Mouse (Mus musculus) erythroblast, embryonic 14.5 days (primary cell): Measurements from ENCODE around the gene Sphk2. TPM values are rescaled to one million over a fixed set of nuclear protein-coding genes. Genes with fewer than 3 reads are reported as not detected.
A peak's percentile ranks its signal among the peaks of the same experiment; 100 is the strongest.

Experiments
- H3K27me3 ChIP-seq: 2 replicates; pipeline ENCODE4 v1.6.1; 2012; ENCODE audit warnings: inconsistent platforms; ENCODE audit not compliant: control insufficient read depth
- H3K36me3 ChIP-seq: 2 replicates; pipeline ENCODE4 v1.6.1; 2012; ENCODE audit warnings: mild to moderate bottlenecking, inconsistent platforms; ENCODE audit not compliant: control insufficient read depth
- H3K4me1 ChIP-seq: 2 replicates; pipeline ENCODE4 v1.6.1; 2012; ENCODE audit warnings: inconsistent platforms; ENCODE audit not compliant: control insufficient read depth
- H3K4me3 ChIP-seq: replicated peaks from 2 replicates; pipeline ENCODE3; 2012; ENCODE audit warnings: moderate library complexity, mild to moderate bottlenecking, inconsistent platforms
- H3K9me3 ChIP-seq: 2 replicates; pipeline ENCODE4 v1.6.1; 2012; ENCODE audit warnings: low read length, inconsistent platforms, mixed read lengths; ENCODE audit not compliant: control insufficient read depth
- GATA1 ChIP-seq: IDR thresholded peaks from 2 replicates; pipeline ENCODE4 v1.6.1; 2012; ENCODE audit warnings: low read length, inconsistent platforms, mixed read lengths
- TAL1 ChIP-seq: IDR thresholded peaks from 3 replicates; pipeline ENCODE4 v1.6.1; 2012; ENCODE audit warnings: low read length, inconsistent platforms, mixed read lengths
- polyA plus RNA-seq: library from polyadenylated mRNA; stranded (reverse); fragments of >175 nt; gene quantifications from 2 replicates; pipeline ENCODE4 v1.2.3, GENCODE M21; 2012

Gene Sphk2
- polyA plus RNA-seq, 1 experiment = 5.7 TPM

DNA sequence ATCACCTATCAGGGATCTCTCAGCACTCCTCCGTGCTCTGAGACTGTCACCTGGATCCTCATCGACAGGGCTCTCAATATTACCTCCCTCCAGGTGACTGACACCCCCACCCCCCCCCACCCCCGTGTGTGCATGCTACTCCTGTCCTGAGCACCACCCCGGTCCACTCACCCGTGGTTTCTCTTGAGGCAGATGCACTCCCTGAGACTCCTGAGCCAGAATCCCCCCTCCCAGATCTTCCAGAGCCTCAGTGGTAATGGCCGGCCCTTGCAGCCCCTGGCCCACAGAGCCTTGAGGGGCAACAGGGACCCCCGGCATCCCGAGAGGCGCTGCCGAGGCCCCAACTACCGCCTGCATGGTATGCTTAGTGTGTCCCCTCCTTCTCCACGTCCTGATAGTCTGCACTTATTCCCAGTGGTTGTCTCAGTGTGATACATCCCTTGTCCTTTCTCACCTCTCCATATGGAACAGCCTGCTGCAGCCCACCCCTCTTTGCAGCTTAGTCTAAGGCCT is 14.2 kb downstream of the Sphk2 start:
- Histone ChIP-seq H3K9me3 (peaks cover 2% of the 10 kb centered on the region; the same call in 1 of the 2 replicates), H3K4me3 (peak overlapping the region; percentile 67), H3K36me3 (no peaks in the 10 kb centered on the region), H3K27me3 (peaks cover 48% of the 10 kb centered on the region), H3K4me1 (peaks cover 51% of the 10 kb centered on the region)
- TF ChIP-seq GATA1 = no peak
- TF ChIP-seq TAL1 = no peak

DNA sequence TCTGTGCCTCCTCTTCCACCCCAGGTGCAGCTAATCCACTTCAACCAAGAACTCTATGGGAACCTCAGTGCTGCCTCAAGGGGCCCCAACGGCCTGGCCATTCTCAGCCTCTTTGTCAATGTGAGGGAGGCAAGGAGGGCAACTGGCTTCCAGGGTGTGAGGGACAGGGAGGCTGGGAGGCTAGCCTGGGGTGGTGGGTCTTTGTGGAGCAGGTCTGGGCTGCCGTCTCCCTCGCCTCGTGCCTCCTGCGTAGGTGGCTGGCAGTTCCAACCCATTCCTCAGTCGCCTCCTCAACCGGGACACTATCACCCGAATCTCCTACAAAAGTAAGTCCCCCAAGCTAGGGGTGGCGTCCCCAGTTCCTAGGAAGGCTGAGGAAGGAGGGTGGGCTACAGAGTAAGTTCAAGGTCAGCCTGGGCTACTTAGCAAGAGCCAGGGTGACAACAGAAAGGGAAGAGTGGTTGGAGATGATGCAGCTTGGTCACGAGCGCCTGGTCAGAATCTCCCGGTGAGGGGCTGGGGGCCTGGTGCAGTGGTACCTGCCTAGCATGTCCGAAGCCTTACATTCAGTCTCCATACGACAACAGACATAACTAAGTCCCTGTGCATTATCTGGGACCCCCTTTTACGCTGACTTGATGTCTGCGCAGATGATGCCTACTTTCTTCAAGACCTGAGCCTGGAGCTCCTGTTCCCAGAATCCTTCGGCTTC is 14.8 kb downstream of the Sphk2 start:
- TF ChIP-seq GATA1 (no peak), TAL1 (no peak)
- no peaks in the 10 kb centered on the region for H3K36me3 ChIP-seq
- H3K4me1 ChIP-seq = peaks cover 45% of the 10 kb centered on the region
- H3K9me3 ChIP-seq = peaks cover 2% of the 10 kb centered on the region; the same call in 1 of the 2 replicates
- no peak overlapping the region for H3K4me3 ChIP-seq
- peaks cover 54% of the 10 kb centered on the region for H3K27me3 ChIP-seq

DNA sequence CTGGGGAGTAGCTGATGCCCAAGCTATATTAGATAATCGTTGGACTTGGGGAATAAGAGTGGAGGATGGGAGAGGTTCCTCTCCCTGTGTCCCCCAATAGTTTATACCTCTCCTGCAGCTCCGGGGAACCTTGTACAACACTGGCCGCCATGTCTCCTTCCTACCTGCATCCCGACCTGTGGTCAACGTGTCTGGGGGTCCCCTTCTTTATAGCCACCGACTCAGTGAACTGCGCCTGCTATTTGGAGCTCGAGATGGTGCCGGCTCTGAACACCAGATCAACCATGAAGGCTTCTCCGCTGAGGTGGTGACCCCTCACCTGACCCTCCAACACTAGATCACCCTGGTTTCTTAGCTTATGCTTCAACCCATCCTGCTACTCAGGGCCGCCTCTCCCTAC is 15.5 kb downstream of the Sphk2 start:
- Histone ChIP-seq H3K36me3 (no peaks in the 10 kb centered on the region), H3K4me1 (peaks cover 38% of the 10 kb centered on the region), H3K4me3 (no peak overlapping the region), H3K27me3 (peaks cover 57% of the 10 kb centered on the region), H3K9me3 (peaks cover 2% of the 10 kb centered on the region; the same call in 1 of the 2 replicates)
- no peak for TF ChIP-seq TAL1
- TF ChIP-seq GATA1 = no peak

DNA sequence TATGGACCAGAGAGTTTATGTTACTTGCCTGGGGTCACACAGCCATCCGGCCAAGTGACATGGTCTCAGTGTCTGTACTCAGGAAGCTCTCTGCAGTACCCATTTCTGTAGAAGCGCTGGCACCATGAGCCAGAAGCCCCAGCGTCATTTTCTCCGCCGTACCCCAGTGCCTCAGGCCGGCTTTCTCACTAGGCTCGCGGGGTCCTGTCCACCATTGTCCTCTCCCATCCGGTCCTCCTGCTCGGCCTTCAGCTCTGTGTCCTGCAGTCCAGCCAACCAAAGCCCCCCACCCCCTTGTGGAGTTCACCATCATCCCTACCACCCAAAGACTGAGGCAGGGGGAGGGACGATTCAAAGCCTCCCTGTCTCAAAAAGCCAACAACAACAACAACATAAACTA is 16.2 kb downstream of the Sphk2 start:
- H3K4me3 ChIP-seq = no peak overlapping the region
- H3K36me3 ChIP-seq = no peaks in the 10 kb centered on the region
- peaks cover 57% of the 10 kb centered on the region for H3K27me3 ChIP-seq
- H3K4me1 ChIP-seq = peaks cover 31% of the 10 kb centered on the region
- TF ChIP-seq GATA1 = no peak
- peaks cover 2% of the 10 kb centered on the region; the same call in 1 of the 2 replicates for H3K9me3 ChIP-seq

DNA sequence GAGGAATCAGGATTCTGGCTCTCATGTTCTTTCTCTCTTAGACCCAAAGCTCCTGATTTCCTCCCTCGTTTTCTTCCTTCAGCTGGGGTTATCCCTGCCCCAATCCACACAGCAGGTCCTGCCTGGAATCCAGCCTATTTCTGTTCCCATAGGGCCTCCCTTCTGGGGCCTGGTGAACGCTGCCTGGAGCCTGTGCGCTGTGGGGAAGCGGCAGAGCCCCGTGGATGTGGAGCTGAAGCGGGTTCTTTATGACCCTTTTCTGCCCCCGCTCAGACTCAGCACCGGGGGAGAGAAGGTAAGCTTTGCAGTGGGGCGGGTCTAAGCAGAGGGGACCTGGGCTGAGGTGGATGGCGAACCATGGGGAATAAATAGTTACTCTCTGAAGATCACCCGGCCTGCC is 16.7 kb downstream of the Sphk2 start:
- Histone ChIP-seq H3K9me3 (peaks cover 2% of the 10 kb centered on the region; the same call in 1 of the 2 replicates), H3K27me3 (peaks cover 57% of the 10 kb centered on the region), H3K36me3 (no peaks in the 10 kb centered on the region), H3K4me3 (no peak overlapping the region), H3K4me1 (peaks cover 26% of the 10 kb centered on the region)
- TF ChIP-seq GATA1 (no peak), TAL1 (no peak)

DNA sequence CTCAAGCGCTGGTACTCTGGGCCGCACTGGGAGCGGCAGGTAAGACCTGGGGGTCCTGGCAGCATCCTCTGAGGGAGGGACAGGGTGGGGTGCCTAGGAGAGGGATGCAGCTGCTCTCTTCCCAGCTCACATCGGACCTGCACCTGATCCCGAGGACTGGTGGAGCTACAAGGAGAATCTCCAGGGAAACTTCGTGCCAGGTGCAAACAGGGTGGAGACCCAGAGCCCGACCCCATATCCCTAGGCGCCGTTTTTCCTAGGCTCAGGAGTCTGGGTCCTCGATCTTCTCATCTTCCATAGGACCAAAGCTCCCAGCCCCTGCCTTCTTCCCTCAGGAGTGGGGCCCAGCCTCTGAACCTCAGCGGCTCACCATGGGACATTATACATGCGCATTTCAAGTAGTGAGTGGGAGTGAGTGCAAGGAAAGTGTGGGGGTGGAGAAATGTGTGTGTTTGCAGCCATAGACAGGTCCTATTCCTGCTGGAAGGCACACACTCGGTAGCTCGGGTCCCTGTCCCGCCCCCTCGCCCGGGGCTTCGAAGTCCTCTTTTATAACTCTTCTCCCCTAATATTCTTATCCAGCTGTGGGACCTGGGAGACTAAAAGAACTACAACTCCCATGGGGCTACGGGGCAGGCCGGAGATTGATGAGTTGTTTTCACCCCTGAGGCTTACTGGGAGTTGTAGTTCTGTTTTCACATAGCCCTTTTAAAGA is 17.3 kb downstream of the Sphk2 start:
- H3K36me3 ChIP-seq = no peaks in the 10 kb centered on the region
- H3K4me3 ChIP-seq = no peak overlapping the region
- no peak for TF ChIP-seq GATA1
- no peak for TF ChIP-seq TAL1
- peaks cover 53% of the 10 kb centered on the region for H3K27me3 ChIP-seq
- peaks cover 20% of the 10 kb centered on the region for H3K4me1 ChIP-seq
- H3K9me3 ChIP-seq = peaks cover 2% of the 10 kb centered on the region; the same call in 1 of the 2 replicates

DNA sequence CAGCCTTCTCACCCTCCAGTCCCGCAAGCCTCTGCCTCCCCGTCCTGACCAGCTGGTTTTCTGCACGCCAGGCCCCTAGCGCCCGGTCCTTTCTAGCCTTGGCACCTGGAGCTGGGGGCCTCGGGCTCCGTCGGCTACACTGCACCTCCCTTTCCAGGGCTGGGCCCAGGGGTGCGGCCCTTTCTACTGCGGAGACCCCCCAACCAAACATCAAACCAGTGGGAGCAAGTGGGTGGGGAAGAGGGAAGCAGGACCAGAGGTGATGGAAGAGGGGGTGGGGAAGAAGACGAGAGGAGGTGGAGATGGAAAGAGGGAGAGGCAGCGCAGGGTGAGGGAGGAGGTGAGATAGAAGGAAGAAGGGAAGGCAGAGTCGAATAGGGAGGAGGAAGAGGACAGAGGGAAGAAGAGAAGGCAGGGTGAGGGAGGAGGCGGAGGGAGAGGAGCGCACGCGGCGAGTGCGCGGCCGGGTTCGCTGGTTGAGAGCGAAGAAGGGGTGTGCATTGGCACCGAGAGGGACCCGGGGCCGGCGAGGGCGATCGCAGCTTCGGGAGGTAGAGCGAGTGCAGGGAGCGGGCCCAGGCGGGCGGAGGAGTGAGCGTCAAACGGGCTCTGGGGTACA is 18.2 kb downstream of the Sphk2 start, which contains the start of gene Car11:
TSS of gene Car11 (plus strand) at position 321 of the 619 bp plus-strand sequence.
- TF ChIP-seq TAL1 = no peak
- no peak for TF ChIP-seq GATA1

DNA sequence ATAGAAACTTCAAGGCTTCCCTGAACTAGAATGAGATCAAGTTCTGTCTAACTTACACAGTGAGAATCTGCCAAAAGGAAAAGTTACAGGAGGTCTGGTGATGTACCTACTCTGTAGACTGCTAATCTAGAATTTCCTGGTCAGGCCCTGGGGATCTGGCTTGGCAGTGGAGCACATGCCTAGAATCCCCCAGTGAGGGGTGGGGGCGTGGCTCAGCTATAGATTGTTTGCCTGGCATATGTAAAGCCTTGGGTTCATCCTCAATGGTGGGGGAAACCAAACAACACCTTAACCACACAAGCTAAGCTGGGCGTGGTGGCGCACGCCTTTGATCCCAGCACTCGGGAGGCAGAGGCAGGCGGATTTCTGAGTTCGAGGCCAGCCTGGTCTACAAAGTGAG is 19.9 kb downstream of the Sphk2 start:
- no peaks in the 10 kb centered on the region; the same call in 1 of the 2 replicates for H3K4me1 ChIP-seq
- H3K27me3 ChIP-seq = peaks cover 50% of the 10 kb centered on the region
- TF ChIP-seq GATA1 (no peak), TAL1 (no peak)

More for the DNA sequence above, 18.2 kb downstream of the Sphk2 start, which contains the start of gene Car11:
- H3K27me3 ChIP-seq = peaks cover 53% of the 10 kb centered on the region
- peaks cover 12% of the 10 kb centered on the region for H3K4me1 ChIP-seq
- no peaks in the 10 kb centered on the region for H3K36me3 ChIP-seq
- H3K9me3 ChIP-seq = peaks cover 2% of the 10 kb centered on the region; the same call in 1 of the 2 replicates
- H3K4me3 ChIP-seq = no peak within 1 kb of the TSS

DNA sequence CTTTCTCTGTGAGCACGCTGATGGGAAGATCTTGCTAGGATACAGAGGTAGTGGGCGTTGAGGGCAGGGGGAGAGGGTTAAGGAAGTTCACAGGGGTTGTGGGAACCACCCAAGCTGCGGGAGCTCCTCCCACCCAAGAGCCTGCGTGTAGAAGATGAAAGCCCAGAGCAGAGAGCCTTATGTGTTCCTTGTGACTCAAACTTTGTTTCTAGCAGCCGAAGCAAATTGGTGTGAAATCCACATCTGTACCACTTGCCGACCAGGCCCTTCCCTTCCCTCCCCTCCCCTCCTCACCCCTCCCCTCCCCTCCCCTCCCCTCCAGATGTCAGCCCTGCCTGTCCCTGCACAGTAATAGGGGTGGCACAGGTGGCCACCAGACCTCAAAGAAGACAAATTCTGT is 22.7 kb downstream of the Sphk2 start:
- H3K27me3 ChIP-seq = peaks cover 24% of the 10 kb centered on the region
- H3K36me3 ChIP-seq = no peaks in the 10 kb centered on the region
- no peaks in the 10 kb centered on the region; the same call in 1 of the 2 replicates for H3K4me1 ChIP-seq
- H3K9me3 ChIP-seq = no peaks in the 10 kb centered on the region; the same call in 1 of the 2 replicates
- H3K4me3 ChIP-seq = no peak overlapping the region
- TF ChIP-seq TAL1 = no peak
- no peak for TF ChIP-seq GATA1

More for the DNA sequence above, 19.9 kb downstream of the Sphk2 start:
- peaks cover 2% of the 10 kb centered on the region; the same call in 1 of the 2 replicates for H3K9me3 ChIP-seq
- H3K36me3 ChIP-seq = no peaks in the 10 kb centered on the region
- H3K4me3 ChIP-seq = no peak overlapping the region
